Mouse (Mus musculus) embryonic facial prominence, embryonic 10.5 days (tissue): ENCODE results near the gene 0610037L13Rik. TPM values are rescaled to one million over a fixed set of nuclear protein-coding genes. Genes with fewer than 3 reads are reported as not detected.
A peak's percentile ranks its signal among the peaks of the same experiment; 100 is the strongest.

Experiments used
- DNase-seq: peaks from one replicate; pipeline ENCODE4 v3.0.0-alpha.2; 2017; ENCODE audit warnings: low spot score
- H3K27ac ChIP-seq: fragments of 300-500 bp; sonication (generic); replicated peaks from 2 replicates; pipeline ENCODE4 v1.5.1; 2016; ENCODE audit warnings: mild to moderate bottlenecking
- H3K27me3 ChIP-seq: fragments of 300-500 bp; sonication (generic); replicated peaks from 2 replicates; pipeline ENCODE4 v1.6.1; 2016; ENCODE audit warnings: low read depth, mild to moderate bottlenecking; ENCODE audit not compliant: poor library complexity, severe bottlenecking
- H3K36me3 ChIP-seq: fragments of 300-500 bp; sonication (generic); replicated peaks from 2 replicates; pipeline ENCODE4 v1.6.1; 2016; ENCODE audit warnings: mild to moderate bottlenecking, moderate library complexity
- H3K4me1 ChIP-seq: fragments of 300-500 bp; sonication (generic); 2 replicates; pipeline ENCODE4 v1.6.1; 2016
- H3K4me3 ChIP-seq: fragments of 300-500 bp; sonication (generic); 2 replicates; pipeline ENCODE4 v1.5.1; 2016; ENCODE audit warnings: mild to moderate bottlenecking, moderate library complexity
- H3K9me3 ChIP-seq: fragments of 300-500 bp; sonication (generic); 2 replicates; pipeline ENCODE4 v1.6.1; 2016; ENCODE audit warnings: mild to moderate bottlenecking
- WGBS: fragments of 180-500 bp; shearing (Covaris S2); methylation state at CpG from one replicate; pipeline ENCODE4 v1.1.7; 2016; 5-methylcytosine and 5-hydroxymethylcytosine counted together
- polyA plus RNA-seq: library from polyadenylated mRNA; unstranded; fragments of >200 nt; fragmentation: Nextera tagmentation; extraction: Ambion mirVana; gene quantifications from 2 replicates; pipeline ENCODE4 v1.2.1, GENCODE M21; 2016

0610037L13Rik gene
- 102 TPM in 2 replicates for polyA plus RNA-seq

DNA sequence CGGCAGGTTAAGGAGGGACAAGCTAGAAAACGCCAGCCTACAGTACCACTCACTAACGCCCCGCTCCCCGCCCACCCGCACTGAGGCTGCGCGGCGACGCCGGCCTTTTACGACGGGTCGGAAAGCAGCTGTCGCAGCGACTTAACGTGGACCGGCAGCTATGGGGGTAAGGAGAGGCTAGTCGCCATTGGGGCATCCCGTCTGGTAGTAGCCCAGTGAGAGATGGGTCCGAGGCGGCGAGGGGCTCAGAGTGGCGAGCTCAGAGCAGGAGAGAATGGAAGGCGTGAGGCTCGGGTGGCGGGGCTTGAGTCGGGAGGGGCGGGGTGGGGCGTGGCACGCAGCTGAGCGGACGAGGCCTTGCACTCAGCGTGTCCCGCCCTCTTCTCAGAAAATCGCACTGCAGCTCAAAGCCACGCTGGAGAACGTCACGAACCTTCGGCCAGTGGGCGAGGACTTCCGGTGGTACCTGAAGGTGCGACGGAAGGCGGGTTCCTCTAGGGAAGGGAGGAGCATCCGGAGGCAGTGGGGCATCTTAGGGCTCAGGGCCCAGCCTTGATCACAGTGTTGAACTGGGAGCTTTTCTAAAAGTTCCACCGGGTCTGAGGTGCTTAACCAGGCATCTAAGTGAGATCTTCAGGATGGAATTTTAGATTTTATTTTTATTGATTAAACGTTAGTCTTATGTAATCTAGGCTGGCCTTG lies at the start of gene 0610037L13Rik:
Gene 0610037L13Rik, plus strand, starts transcription at position 83 of the 702 bp plus-strand sequence.
- Histone ChIP-seq H3K27ac (peak within 1 kb of the TSS; percentile 90), H3K27me3 (no peaks in the 10 kb centered on the region), H3K36me3 (peaks cover 68% of the 10 kb centered on the region), H3K4me1 (peaks cover 18% of the 10 kb centered on the region), H3K9me3 (no peaks in the 10 kb centered on the region), H3K4me3 (peak within 1 kb of the TSS; percentile 70)
- WGBS, result under 1% methylated on average over 48 of the region's 48 CpGs
- peak; percentile 96 for DNase-seq

DNA sequence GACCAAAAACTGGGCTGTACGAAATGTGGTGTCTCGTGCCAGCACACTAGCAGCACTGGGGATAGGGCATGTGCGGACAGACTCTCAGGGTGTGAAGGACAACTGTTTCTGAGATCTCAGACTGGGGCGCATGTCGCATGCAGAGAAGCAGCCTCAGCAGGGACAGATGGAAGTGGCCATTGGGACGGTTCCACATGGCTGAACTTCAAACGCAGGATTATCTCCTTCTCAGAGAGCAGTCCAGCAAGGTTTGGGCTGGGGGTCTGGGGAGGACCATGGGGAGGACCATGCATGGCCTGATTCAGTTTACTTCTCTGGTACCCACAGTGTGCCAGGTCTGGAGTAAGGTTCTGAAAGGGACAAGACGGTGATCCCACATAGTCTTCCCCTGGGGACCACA lies 45.9 kb upstream of the 0610037L13Rik start:
- peaks cover 18% of the 10 kb centered on the region for H3K36me3 ChIP-seq
- WGBS, result 72% methylated on average over 8 of the region's 8 CpGs
- H3K27ac ChIP-seq, result no peak overlapping the region
- H3K4me1 ChIP-seq, result peaks cover 22% of the 10 kb centered on the region
- DNase-seq, result no peak
- H3K4me3 ChIP-seq, result no peak overlapping the region
- peaks cover 37% of the 10 kb centered on the region for H3K27me3 ChIP-seq
- H3K9me3 ChIP-seq, result no peaks in the 10 kb centered on the region

DNA sequence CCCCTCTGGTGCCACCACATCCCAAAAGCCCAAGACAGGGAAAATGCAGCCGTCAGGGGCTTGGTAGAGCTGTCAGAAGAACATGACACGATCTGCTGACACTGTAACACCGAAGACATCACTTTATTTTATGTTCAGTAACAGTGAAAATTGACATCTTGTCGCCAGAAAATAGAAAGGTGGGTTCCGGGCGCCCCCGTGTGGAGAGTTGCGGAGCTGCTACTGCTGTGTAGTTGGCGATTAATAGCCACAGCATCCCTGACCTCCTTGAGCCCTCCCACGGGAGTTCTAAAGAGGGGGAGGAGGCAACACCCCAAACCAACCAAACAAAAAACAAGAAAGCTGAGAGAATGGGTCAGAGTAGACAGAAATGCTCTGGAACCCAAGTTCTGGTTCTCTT lies 44.6 kb upstream of the 0610037L13Rik start:
- H3K27ac ChIP-seq, result no peak overlapping the region
- DNase-seq, result peak; percentile 85
- H3K4me1 ChIP-seq, result peaks cover 22% of the 10 kb centered on the region
- H3K4me3 ChIP-seq, result no peak overlapping the region
- H3K36me3 ChIP-seq, result peaks cover 19% of the 10 kb centered on the region
- no peaks in the 10 kb centered on the region for H3K9me3 ChIP-seq
- 5% methylated on average over 10 of the region's 10 CpGs for WGBS
- H3K27me3 ChIP-seq, result peaks cover 37% of the 10 kb centered on the region

DNA sequence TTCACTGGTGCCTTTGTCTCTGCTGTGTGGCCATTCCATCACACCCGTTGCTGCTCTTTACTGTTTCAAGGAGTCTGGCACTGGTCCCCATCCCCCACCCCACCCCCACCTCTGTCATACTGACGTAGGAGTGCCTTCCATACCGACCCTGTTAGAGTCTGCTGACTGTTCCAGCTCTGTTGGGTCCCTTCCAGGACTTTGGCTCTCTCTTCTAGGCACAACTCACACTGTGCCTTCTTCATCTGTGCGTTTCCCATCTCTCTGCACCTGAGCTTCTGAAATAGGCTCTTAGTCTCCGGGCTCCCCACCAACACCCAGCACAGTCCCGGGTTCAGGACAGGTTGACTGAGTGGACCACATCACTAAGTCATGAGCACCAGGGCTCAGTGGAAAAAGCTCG lies 42.8 kb upstream of the 0610037L13Rik start:
- H3K4me1 ChIP-seq, result peaks cover 24% of the 10 kb centered on the region
- H3K27me3 ChIP-seq, result peaks cover 37% of the 10 kb centered on the region
- H3K4me3 ChIP-seq, result peak overlapping the region; percentile 51; the same call in 1 of the 2 replicates
- peaks cover 31% of the 10 kb centered on the region for H3K36me3 ChIP-seq
- WGBS, result 54% methylated on average over 7 of the region's 7 CpGs
- no peak for DNase-seq
- no peaks in the 10 kb centered on the region for H3K9me3 ChIP-seq
- no peak overlapping the region for H3K27ac ChIP-seq

DNA sequence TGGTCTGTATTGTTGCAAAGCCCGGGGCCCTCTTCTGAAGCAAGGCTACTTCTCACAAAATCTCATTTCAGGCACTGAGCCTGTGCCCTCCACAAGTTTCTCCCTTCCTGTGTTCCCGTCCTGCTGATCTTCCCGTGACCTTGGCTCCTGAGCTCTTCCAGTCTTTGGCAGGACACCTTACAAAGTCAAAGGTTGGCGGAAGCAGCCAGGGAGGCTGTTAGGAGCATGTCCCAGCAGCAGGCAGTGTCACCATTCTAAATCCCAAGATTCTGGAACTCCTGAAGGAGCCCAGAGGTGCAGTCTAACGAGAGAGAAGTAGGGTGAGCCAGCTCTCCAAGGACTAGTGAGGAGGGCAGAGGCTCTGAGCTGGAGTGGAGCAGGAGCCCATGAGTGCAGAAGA lies 41.1 kb upstream of the 0610037L13Rik start:
- Histone ChIP-seq H3K27ac (no peak overlapping the region), H3K4me1 (peaks cover 20% of the 10 kb centered on the region), H3K4me3 (no peak overlapping the region), H3K9me3 (no peaks in the 10 kb centered on the region), H3K36me3 (peaks cover 26% of the 10 kb centered on the region), H3K27me3 (peaks cover 37% of the 10 kb centered on the region)
- no peak for DNase-seq
- WGBS, result 80% methylated on average over 5 of the region's 5 CpGs

DNA sequence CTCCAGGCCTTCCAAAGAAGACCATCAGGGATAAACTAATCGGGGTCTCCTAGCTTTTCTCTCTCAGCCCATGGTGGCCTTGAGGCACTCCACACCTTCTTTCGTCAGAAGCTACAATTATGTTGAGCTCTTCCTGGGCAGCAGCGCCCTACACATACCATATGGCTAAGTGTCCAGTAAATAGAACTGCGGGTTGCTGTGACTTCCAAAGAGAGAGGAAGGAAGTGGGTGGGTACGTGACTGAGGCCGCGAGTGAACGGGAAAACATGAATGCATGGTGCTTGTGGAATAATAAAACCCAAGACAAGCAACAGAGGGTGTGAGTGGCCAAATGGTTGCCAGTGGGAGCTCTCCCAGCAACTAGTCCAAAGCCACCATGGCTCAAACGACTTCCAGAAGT lies 40.0 kb upstream of the 0610037L13Rik start:
- peaks cover 20% of the 10 kb centered on the region for H3K4me1 ChIP-seq
- peaks cover 37% of the 10 kb centered on the region for H3K27me3 ChIP-seq
- no peak overlapping the region for H3K27ac ChIP-seq
- 86% methylated on average over 9 of the region's 9 CpGs for WGBS
- no peaks in the 10 kb centered on the region for H3K9me3 ChIP-seq
- H3K4me3 ChIP-seq, result no peak overlapping the region
- no peak for DNase-seq
- peaks cover 36% of the 10 kb centered on the region for H3K36me3 ChIP-seq

DNA sequence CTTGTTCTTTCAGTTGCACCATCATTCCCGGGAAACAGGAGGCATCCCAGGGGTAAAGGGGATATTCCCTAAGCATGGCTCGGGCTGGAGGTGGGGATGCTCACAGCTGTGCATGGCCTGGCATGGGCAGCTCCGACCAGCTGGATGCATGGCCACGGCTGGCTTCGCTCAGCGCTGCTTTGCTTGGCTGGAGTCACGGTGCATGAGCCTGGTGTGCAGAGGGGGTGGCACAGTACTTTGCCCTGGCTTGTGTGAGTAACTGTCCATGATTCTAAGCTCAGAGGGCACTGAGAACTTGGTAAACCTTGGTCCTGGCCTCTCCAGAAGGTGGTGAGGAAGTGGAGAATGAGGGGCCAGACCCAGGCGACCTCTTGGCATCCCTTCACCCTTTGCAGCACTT lies 39.5 kb upstream of the 0610037L13Rik start:
- peaks cover 41% of the 10 kb centered on the region for H3K36me3 ChIP-seq
- WGBS, result 89% methylated on average over 8 of the region's 8 CpGs
- H3K27ac ChIP-seq, result 0 out of 2 replicates have a peak overlapping the region, but pooled peaks have one; percentile 4
- no peak overlapping the region for H3K4me3 ChIP-seq
- no peaks in the 10 kb centered on the region for H3K9me3 ChIP-seq
- peaks cover 35% of the 10 kb centered on the region for H3K27me3 ChIP-seq
- peaks cover 20% of the 10 kb centered on the region for H3K4me1 ChIP-seq
- no peak for DNase-seq

DNA sequence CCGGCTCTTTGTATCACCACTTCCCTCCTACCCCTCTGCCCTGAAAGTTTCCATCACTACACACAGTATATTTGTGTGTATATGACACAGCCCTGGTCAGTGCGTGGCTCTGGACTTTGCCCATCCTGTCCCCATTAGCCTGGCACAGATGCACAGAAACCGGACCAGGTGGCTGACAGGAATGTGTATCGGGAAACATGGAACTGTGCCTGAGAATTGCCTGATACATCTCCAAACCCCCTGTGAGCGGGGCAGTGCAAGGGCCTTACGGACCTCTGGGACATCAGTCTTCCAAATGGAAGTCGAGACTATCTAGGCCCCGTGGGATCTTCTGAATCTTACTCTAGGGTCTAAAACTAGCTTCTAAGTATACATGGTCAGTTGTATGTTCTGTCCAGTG lies 36.3 kb upstream of the 0610037L13Rik start:
- WGBS, result 90% methylated on average over 8 of the region's 8 CpGs
- peaks cover 58% of the 10 kb centered on the region for H3K36me3 ChIP-seq
- no peak for DNase-seq

DNA sequence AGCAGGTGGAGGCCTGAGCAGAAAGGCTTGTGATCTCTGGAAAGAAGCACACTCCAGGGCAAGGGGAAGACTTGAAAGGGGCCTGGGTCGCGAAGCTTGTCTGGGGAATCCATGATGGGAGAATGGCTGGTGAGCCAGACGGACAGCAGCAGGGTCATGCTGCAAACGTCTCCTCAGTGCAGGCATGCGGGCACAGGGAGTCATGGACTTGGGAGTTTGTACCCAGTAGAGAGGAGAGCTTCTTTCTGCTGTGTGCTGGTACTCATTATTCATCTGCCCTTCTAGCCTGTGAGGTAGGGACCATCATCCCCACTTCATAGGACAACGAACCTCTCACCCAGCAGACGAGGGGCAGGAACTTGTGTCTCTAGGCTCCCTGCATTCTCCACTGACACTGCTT lies 35.8 kb upstream of the 0610037L13Rik start:
- Histone ChIP-seq H3K4me1 (0 out of 2 replicates have a peak, but pooled peaks cover 5% of the 10 kb centered on the region), H3K9me3 (no peaks in the 10 kb centered on the region), H3K27me3 (no peaks in the 10 kb centered on the region), H3K4me3 (no peak overlapping the region), H3K27ac (no peak overlapping the region), H3K36me3 (peaks cover 64% of the 10 kb centered on the region)
- no peak for DNase-seq
- WGBS, result 90% methylated on average over 7 of the region's 7 CpGs

More for the DNA sequence above, 36.3 kb upstream of the 0610037L13Rik start:
- H3K4me3 ChIP-seq, result no peak overlapping the region
- 0 out of 2 replicates have a peak, but pooled peaks cover 3% of the 10 kb centered on the region for H3K27me3 ChIP-seq
- H3K4me1 ChIP-seq, result 0 out of 2 replicates have a peak, but pooled peaks cover 5% of the 10 kb centered on the region
- H3K27ac ChIP-seq, result no peak overlapping the region
- no peaks in the 10 kb centered on the region for H3K9me3 ChIP-seq

DNA sequence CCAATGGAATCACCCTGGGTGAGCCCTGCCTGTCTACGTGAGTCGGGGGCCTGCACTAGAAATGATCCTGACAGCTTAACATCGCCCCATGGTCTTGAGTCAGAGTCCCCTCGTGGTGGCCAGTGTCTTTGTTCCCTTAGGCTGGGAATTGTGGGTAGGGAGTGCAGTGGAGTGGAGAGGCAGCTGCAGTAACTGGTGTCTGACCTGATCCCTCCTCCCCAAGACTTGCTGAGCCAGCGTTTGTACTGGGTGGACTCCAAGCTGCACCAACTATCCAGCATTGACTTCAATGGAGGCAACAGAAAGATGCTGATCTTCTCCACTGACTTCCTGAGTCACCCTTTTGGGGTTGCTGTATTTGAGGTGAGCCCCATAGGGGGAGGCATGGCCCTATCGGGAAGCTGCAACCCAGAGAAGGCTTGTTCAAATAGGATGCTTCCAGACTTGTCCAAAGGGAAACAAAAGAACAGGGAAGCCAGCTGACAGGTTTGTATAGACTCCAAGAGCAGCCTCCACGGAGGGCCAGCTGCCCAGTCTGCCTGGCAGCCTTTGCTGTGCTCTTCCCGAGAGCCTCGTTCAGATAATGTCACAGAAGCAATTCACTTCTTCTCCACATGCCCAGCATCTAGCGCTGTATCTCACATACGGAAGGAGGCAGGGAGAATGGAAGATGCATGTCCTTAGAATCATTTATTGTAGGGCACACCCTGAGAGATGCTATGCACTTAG lies 32.5 kb upstream of the 0610037L13Rik start:
- H3K27me3 ChIP-seq, result no peaks in the 10 kb centered on the region
- DNase-seq, result no peak
- WGBS, result 83% methylated on average over 11 of the region's 11 CpGs
- no peak overlapping the region for H3K27ac ChIP-seq
- H3K36me3 ChIP-seq, result peaks cover 83% of the 10 kb centered on the region
- H3K4me3 ChIP-seq, result no peak overlapping the region
- no peaks in the 10 kb centered on the region for H3K4me1 ChIP-seq
- no peaks in the 10 kb centered on the region for H3K9me3 ChIP-seq

DNA sequence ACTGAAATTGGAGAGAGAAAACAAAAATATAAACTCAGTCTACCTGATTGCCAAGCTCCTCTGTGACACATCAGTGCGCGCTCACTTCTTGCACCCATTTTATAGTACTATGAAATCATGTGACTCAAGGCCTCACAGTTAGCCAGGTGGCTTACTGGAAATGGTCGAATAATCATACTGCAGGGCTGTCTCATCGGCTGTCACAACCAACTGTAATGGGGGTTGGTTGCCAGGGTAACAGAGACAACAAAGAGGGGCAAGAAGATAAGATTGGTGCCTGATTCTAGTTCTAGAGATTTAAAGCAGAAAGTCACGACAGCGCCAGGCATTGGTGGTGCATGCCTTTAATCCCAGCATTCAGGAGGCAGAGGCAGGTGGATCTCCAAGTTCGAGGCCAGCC lies 30.6 kb upstream of the 0610037L13Rik start:
- H3K27ac ChIP-seq, result no peak overlapping the region
- 92% methylated on average over 7 of the region's 7 CpGs for WGBS

DNA sequence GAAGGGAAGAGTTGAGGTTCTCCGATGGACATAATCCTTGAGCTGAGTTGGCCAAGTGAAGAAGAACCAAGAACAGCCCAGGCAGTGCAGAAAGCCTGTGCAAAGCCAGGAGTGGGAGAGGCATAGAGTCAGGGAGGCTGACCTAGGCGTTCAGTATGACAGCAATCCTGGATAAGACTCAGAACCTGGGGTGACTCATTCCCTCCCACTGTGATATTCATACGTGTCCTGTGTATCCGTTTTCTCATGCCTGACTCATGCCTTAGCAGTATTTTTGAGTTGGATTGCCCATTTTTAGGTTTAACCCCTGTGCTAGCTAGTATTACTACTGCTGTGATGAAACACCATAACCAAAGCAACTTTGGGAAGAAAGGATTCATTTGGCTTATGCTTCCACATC lies 24.7 kb upstream of the 0610037L13Rik start:
- Histone ChIP-seq H3K36me3 (peaks cover 60% of the 10 kb centered on the region), H3K9me3 (no peaks in the 10 kb centered on the region), H3K4me3 (no peak overlapping the region), H3K27ac (no peak overlapping the region), H3K4me1 (no peaks in the 10 kb centered on the region), H3K27me3 (no peaks in the 10 kb centered on the region)
- DNase-seq, result no peak
- 83% methylated on average over 4 of the region's 4 CpGs for WGBS

More for the DNA sequence above, 30.6 kb upstream of the 0610037L13Rik start:
- Histone ChIP-seq H3K27me3 (no peaks in the 10 kb centered on the region), H3K4me1 (no peaks in the 10 kb centered on the region), H3K4me3 (no peak overlapping the region), H3K36me3 (peaks cover 91% of the 10 kb centered on the region), H3K9me3 (no peaks in the 10 kb centered on the region)
- DNase-seq, result no peak
